Mouse (Mus musculus) embryonic facial prominence, embryonic 15.5 days (tissue): ENCODE results near the gene Rgs6. TPM values are rescaled to one million over a fixed set of nuclear protein-coding genes. Genes with fewer than 3 reads are reported as not detected.

ENCODE experiments used
- ATAC-seq: fragments of 200-750 bp; cut with Nextera tagmentation; 2 replicates; pipeline ENCODE4 v1.8.0; 2017; ENCODE audit warnings: low read depth, moderate TSS enrichment; ENCODE audit not compliant: insufficient number of reproducible peaks, low FRiP score, low TSS enrichment
- H3K27ac ChIP-seq: fragments of 300-500 bp; sonication (generic); replicated peaks from 2 replicates; pipeline ENCODE4 v1.5.1; 2015; ENCODE audit warnings: mild to moderate bottlenecking, inconsistent platforms
- H3K27me3 ChIP-seq: fragments of 300-500 bp; sonication (generic); 2 replicates; pipeline ENCODE4 v1.6.1; 2015; ENCODE audit warnings: inconsistent platforms
- H3K36me3 ChIP-seq: fragments of 300-500 bp; sonication (generic); 2 replicates; pipeline ENCODE4 v1.6.1; 2015; ENCODE audit warnings: mild to moderate bottlenecking, inconsistent platforms
- H3K4me1 ChIP-seq: fragments of 300-500 bp; sonication (generic); 2 replicates; pipeline ENCODE4 v1.6.1; 2015; ENCODE audit warnings: inconsistent platforms
- H3K4me2 ChIP-seq: fragments of 300-500 bp; sonication (generic); replicated peaks from 2 replicates; pipeline ENCODE4 v1.6.1; 2015; ENCODE audit warnings: mild to moderate bottlenecking, inconsistent platforms
- H3K4me3 ChIP-seq: fragments of 300-500 bp; sonication (generic); replicated peaks from 2 replicates; pipeline ENCODE4 v1.5.1; 2015; ENCODE audit warnings: mild to moderate bottlenecking, inconsistent platforms
- H3K9ac ChIP-seq: fragments of 300-500 bp; sonication (generic); 2 replicates; pipeline ENCODE4 v1.6.1; 2015; ENCODE audit warnings: inconsistent platforms
- H3K9me3 ChIP-seq: fragments of 300-500 bp; sonication (generic); replicated peaks from 2 replicates; pipeline ENCODE4 v1.6.1; 2016; ENCODE audit warnings: inconsistent platforms
- WGBS: fragments of 180-500 bp; shearing (Covaris S2); methylation state at CpG from one replicate; pipeline ENCODE4 v1.1.7; 2015; 5-methylcytosine and 5-hydroxymethylcytosine counted together
- polyA plus RNA-seq: library from polyadenylated mRNA; unstranded; fragments of >200 nt; fragmentation: Nextera tagmentation; extraction: Ambion mirVana; gene quantifications from 2 replicates; pipeline ENCODE4 v1.2.1, GENCODE M21; 2015

Rgs6 gene
- polyA plus RNA-seq, 1 experiment from 2014 or later: 5.3 TPM

DNA sequence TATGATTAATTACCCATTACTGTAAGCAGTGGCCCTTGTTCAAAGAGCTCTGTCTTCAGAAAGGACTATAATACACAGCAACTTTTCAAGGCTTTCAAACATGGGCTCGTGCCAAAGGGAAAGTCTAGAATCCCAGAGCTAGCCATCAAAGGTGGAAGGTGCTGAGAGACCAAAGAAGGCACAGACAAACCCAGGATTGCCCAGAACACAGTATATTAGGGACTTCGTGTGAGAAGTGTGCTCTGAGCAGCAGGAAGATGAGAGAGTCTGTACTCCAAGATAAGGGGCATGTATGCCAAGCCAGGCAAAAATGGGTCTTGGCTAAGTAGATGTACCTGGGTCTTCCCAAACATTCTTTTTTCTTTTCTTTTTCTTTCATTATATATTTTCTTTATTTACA lies 553.1 kb downstream of the Rgs6 start:
- Histone ChIP-seq H3K27me3 (no peaks in the 10 kb centered on the region), H3K4me2 (no peak overlapping the region), H3K9ac (no peak overlapping the region), H3K9me3 (no peaks in the 10 kb centered on the region), H3K36me3 (no peaks in the 10 kb centered on the region), H3K27ac (no peak overlapping the region), H3K4me1 (no peaks in the 10 kb centered on the region), H3K4me3 (no peak overlapping the region)
- ATAC-seq: no peak
- WGBS: 58% methylated on average over 2 of the region's 2 CpGs

DNA sequence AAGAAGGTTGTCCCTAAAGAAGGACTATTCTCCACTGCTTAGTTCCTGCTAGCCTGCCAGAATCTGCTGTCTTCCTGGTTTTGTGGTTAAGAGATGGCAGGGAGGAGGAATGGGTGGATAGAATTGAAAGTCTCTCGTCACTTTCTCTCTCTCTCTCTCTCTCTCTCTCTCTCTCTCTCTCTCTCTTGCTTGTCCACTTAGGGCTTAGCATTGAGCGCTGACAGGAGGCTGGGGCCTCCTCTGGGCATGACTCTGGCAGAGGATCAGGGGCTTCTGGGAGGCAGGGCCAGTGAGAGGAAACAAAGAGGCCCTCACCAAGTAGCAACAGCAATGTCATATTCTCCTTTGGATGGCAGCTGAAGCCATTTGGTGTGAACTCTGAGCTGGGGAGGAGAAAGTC lies 554.4 kb downstream of the Rgs6 start:
- no peak for ATAC-seq
- Histone ChIP-seq H3K4me3 (no peak overlapping the region), H3K9ac (no peak overlapping the region), H3K36me3 (no peaks in the 10 kb centered on the region), H3K27ac (no peak overlapping the region), H3K27me3 (no peaks in the 10 kb centered on the region), H3K4me1 (no peaks in the 10 kb centered on the region), H3K4me2 (no peak overlapping the region), H3K9me3 (no peaks in the 10 kb centered on the region)
- 45% methylated on average over 2 of the region's 2 CpGs for WGBS

GRCm38 (mm10) chr12:83143071-83143470 lies 555.0 kb downstream of the Rgs6 start:
- H3K4me3 ChIP-seq: no peak overlapping the region
- ATAC-seq: no peak
- H3K27ac ChIP-seq: no peak overlapping the region
- H3K4me2 ChIP-seq: no peak overlapping the region
- WGBS: 46% methylated on average over 3 of the region's 3 CpGs
- no peaks in the 10 kb centered on the region for H3K36me3 ChIP-seq
- no peaks in the 10 kb centered on the region for H3K27me3 ChIP-seq
- H3K4me1 ChIP-seq: no peaks in the 10 kb centered on the region
- H3K9me3 ChIP-seq: no peaks in the 10 kb centered on the region
- no peak overlapping the region for H3K9ac ChIP-seq

GRCm38 (mm10) chr12:83143574-83143973 lies 555.5 kb downstream of the Rgs6 start:
- H3K4me3 ChIP-seq: no peak overlapping the region
- H3K36me3 ChIP-seq: no peaks in the 10 kb centered on the region
- H3K4me1 ChIP-seq: no peaks in the 10 kb centered on the region
- H3K4me2 ChIP-seq: no peak overlapping the region
- no peak overlapping the region for H3K27ac ChIP-seq
- no peaks in the 10 kb centered on the region for H3K9me3 ChIP-seq
- no peak for ATAC-seq
- no peak overlapping the region for H3K9ac ChIP-seq
- no peaks in the 10 kb centered on the region for H3K27me3 ChIP-seq
- 50% methylated on average over 1 of the region's 1 CpGs for WGBS

DNA sequence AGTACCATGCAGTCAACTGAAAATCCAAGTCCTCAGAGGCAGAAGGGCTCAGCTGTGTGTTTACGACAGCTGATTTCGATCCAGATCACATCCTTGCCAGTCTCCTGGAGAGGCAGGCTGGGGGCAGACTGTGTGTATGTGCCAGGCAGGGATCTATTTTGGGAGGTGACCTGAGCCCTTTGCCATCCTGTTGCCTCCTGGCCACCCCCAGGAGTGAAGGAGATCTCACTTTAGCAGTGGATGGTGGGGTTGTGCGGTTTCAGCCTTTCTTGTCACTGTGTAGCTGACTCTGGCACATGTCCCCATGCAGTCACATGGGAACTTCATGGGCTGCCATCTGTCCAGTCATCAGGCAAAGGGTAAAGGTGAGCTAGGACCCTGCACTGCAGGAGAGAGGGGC lies 557.0 kb downstream of the Rgs6 start:
- Histone ChIP-seq H3K9ac (no peak overlapping the region), H3K4me3 (no peak overlapping the region), H3K9me3 (no peaks in the 10 kb centered on the region), H3K27me3 (no peaks in the 10 kb centered on the region), H3K4me1 (no peaks in the 10 kb centered on the region), H3K4me2 (no peak overlapping the region), H3K36me3 (no peaks in the 10 kb centered on the region), H3K27ac (no peak overlapping the region)
- ATAC-seq: no peak
- WGBS: 85% methylated on average over 3 of the region's 3 CpGs

DNA sequence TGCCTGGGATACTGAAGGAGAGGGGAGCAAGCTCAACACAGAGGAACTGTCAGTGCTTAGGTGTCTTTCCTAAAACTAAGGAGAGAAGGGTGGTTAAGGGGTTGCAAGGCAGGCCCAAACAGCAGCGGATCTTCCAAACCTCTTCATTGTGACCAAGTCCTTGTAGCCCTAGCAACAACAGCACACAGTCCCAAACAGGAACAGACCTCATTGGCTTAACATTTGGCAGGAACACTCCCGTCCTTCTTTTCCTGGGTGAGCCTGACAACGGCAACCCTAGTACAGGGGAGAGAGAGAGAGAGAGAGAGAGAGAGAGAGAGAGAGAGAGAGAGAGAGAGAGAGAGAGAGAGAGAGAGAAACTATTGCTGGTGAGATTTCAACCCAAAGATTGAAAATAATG lies 557.8 kb downstream of the Rgs6 start:
- no peaks in the 10 kb centered on the region for H3K27me3 ChIP-seq
- no peak overlapping the region for H3K27ac ChIP-seq
- 63% methylated on average over 3 of the region's 3 CpGs for WGBS
- no peak overlapping the region for H3K4me3 ChIP-seq
- H3K36me3 ChIP-seq: no peaks in the 10 kb centered on the region
- no peak for ATAC-seq
- no peaks in the 10 kb centered on the region for H3K4me1 ChIP-seq
- H3K9me3 ChIP-seq: no peaks in the 10 kb centered on the region
- H3K4me2 ChIP-seq: no peak overlapping the region
- no peak overlapping the region for H3K9ac ChIP-seq

DNA sequence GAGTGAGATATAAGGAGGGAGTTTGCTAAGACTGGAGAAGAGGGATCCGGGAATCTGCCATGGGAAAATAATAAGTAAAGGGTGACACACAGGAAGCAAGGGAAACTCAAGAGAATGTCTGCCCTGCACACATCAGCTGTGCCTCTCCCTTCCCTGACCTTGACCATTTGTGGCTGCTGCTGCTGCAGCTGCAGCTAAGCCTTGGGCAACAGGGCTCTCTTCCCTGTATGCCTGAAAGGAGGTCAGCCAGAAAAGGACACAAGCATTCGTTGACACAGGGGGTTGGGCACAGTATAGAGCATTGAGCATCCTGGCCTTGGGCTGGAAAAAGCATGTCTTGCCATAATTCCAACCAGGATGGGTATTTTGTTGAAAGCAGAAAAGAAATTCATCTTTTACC lies 558.8 kb downstream of the Rgs6 start:
- H3K9me3 ChIP-seq: no peaks in the 10 kb centered on the region
- no peaks in the 10 kb centered on the region for H3K27me3 ChIP-seq
- H3K9ac ChIP-seq: no peak overlapping the region
- H3K36me3 ChIP-seq: no peaks in the 10 kb centered on the region
- H3K4me3 ChIP-seq: no peak overlapping the region
- ATAC-seq: no peak
- H3K4me1 ChIP-seq: no peaks in the 10 kb centered on the region
- WGBS: 28% methylated on average over 2 of the region's 2 CpGs
- H3K27ac ChIP-seq: no peak overlapping the region
- H3K4me2 ChIP-seq: no peak overlapping the region

DNA sequence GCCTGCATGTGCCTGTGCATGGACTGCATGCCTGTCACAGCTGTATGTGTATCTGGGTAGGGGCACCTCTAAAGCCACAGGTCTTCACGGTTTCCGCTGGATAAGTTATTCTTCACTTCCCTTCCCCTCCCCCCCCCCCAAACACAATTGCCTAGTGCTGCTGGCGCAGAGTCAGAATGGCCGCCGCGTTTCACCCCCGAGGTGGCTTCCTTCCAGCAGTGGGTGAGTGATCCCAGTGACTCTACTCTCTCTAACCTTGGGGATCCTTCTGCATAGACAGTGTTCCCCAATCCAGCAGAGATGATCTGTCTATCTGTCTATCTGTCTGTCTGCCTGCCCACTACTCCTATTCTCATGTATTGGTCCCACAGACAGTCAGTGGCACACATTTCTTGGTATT lies 561.9 kb downstream of the Rgs6 start:
- H3K4me2 ChIP-seq: no peak overlapping the region
- H3K9me3 ChIP-seq: no peaks in the 10 kb centered on the region
- H3K36me3 ChIP-seq: no peaks in the 10 kb centered on the region
- H3K4me3 ChIP-seq: no peak overlapping the region
- H3K27me3 ChIP-seq: no peaks in the 10 kb centered on the region
- no peak for ATAC-seq
- H3K9ac ChIP-seq: no peak overlapping the region
- WGBS: 83% methylated on average over 7 of the region's 7 CpGs
- H3K4me1 ChIP-seq: no peaks in the 10 kb centered on the region
- H3K27ac ChIP-seq: no peak overlapping the region

- WGBS: 88% methylated on average over 9 of the region's 9 CpGs
- no peaks in the 10 kb centered on the region for H3K4me1 ChIP-seq
- H3K9ac ChIP-seq: no peak overlapping the region
- no peaks in the 10 kb centered on the region for H3K9me3 ChIP-seq
- H3K36me3 ChIP-seq: no peaks in the 10 kb centered on the region
- H3K4me3 ChIP-seq: no peak overlapping the region
- ATAC-seq: no peak
- no peak overlapping the region for H3K4me2 ChIP-seq
- no peaks in the 10 kb centered on the region for H3K27me3 ChIP-seq
- H3K27ac ChIP-seq: no peak overlapping the region
Observed at GRCm38 (mm10) chr12:83150813-83151212, 562.7 kb downstream of the Rgs6 start.

DNA sequence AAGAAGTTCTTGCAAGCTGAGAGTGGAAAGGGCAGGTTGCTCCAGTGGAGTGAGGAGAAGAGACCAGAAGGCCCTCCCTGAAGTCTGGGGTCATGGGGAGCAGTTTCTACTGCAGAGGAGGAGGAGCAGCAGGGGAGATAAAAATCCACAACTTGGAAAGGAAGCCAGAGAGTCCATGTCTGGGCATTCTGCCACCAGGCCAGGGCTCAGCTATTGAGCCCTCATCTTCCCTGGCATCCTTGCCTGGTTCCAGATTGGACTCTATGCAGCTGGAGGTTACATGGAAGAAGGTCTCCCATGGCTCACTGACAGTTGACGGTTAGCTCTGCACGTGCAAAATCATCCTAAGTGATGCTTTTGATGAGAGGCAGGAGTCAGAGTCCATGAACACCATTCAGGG lies 563.4 kb downstream of the Rgs6 start:
- Histone ChIP-seq H3K4me2 (no peak overlapping the region), H3K27ac (no peak overlapping the region), H3K9ac (no peak overlapping the region), H3K27me3 (no peaks in the 10 kb centered on the region), H3K4me3 (no peak overlapping the region), H3K36me3 (no peaks in the 10 kb centered on the region), H3K9me3 (no peaks in the 10 kb centered on the region), H3K4me1 (no peaks in the 10 kb centered on the region)
- 80% methylated on average over 2 of the region's 2 CpGs for WGBS
- no peak for ATAC-seq

GRCm38 (mm10) chr12:83160211-83160610 lies 572.1 kb downstream of the Rgs6 start:
- Histone ChIP-seq H3K4me2 (no peak overlapping the region), H3K9me3 (no peaks in the 10 kb centered on the region), H3K4me3 (no peak overlapping the region), H3K4me1 (no peaks in the 10 kb centered on the region), H3K36me3 (no peaks in the 10 kb centered on the region), H3K9ac (no peak overlapping the region), H3K27ac (no peak overlapping the region), H3K27me3 (no peaks in the 10 kb centered on the region)
- no peak for ATAC-seq
- WGBS: 74% methylated on average over 2 of the region's 2 CpGs

GRCm38 (mm10) chr12:83160700-83161099 lies 572.6 kb downstream of the Rgs6 start:
- H3K9me3 ChIP-seq: no peaks in the 10 kb centered on the region
- H3K27me3 ChIP-seq: no peaks in the 10 kb centered on the region
- 77% methylated on average over 4 of the region's 4 CpGs for WGBS
- no peaks in the 10 kb centered on the region for H3K4me1 ChIP-seq
- no peak for ATAC-seq
- no peaks in the 10 kb centered on the region for H3K36me3 ChIP-seq
- no peak overlapping the region for H3K27ac ChIP-seq
- H3K9ac ChIP-seq: no peak overlapping the region
- no peak overlapping the region for H3K4me2 ChIP-seq
- no peak overlapping the region for H3K4me3 ChIP-seq
